Mouse (Mus musculus) intestine, embryonic 16.5 days (tissue): ENCODE measurements around the gene Txlnb. TPM values are rescaled to one million over a fixed set of nuclear protein-coding genes. Genes with fewer than 3 reads are reported as not detected.

Source experiments
- polyA plus RNA-seq: library from polyadenylated mRNA; unstranded; fragments of >200 nt; fragmentation: Nextera tagmentation; extraction: Ambion mirVana; gene quantifications from 2 replicates; pipeline ENCODE4 v1.2.1, GENCODE M21; 2015

Txlnb gene
- polyA plus RNA-seq, 1 experiment from 2014 or later = 0.13 TPM

Other genes starting within 250 kb of the Txlnb start
- 21.8 and 41.6 TPM in 2 replicates for gene Cited2, start 73.0 kb upstream of the Txlnb start, polyA plus RNA-seq
- 2.6 and 2.7 TPM in 2 replicates for gene Heca, start 151.8 kb downstream of the Txlnb start, polyA plus RNA-seq
- gene Abracl, start 227.1 kb downstream of the Txlnb start, polyA plus RNA-seq = 158 and 162 TPM in 2 replicates